Mouse (Mus musculus) liver, embryonic 11.5 days (tissue): ENCODE measurements around the gene Tsnaxip1. TPM values are rescaled to one million over a fixed set of nuclear protein-coding genes. Genes with fewer than 3 reads are reported as not detected.

Experiments
- ATAC-seq: fragments of 200-750 bp; cut with Nextera tagmentation; replicated peaks from 2 replicates; pipeline ENCODE4 v1.8.0; 2017; ENCODE audit warnings: moderate number of reproducible peaks, mild to moderate bottlenecking, moderate TSS enrichment, moderate library complexity; ENCODE audit not compliant: low FRiP score
- DNase-seq: peaks from one replicate; pipeline ENCODE4 v3.0.0-alpha.2; 2017; ENCODE audit warnings: low spot score
- H3K27ac ChIP-seq: fragments of 300-500 bp; sonication (generic); 2 replicates; pipeline ENCODE4 v1.5.1; 2014; ENCODE audit warnings: mild to moderate bottlenecking, low read depth, low read length, control low read depth
- H3K27me3 ChIP-seq: fragments of 300-500 bp; sonication (generic); replicated peaks from 2 replicates; pipeline ENCODE4 v1.6.1; 2014; ENCODE audit warnings: low read length, mixed read lengths; ENCODE audit not compliant: control insufficient read depth, insufficient read depth
- H3K36me3 ChIP-seq: fragments of 300-500 bp; sonication (generic); 2 replicates; pipeline ENCODE4 v1.6.1; 2014; ENCODE audit warnings: mild to moderate bottlenecking, low read length, moderate library complexity, mixed read lengths; ENCODE audit not compliant: control insufficient read depth, insufficient read depth
- H3K4me1 ChIP-seq: fragments of 300-500 bp; sonication (generic); replicated peaks from 2 replicates; pipeline ENCODE4 v1.6.1; 2014; ENCODE audit warnings: low read length, mixed read lengths; ENCODE audit not compliant: control insufficient read depth, insufficient read depth
- H3K4me2 ChIP-seq: fragments of 300-500 bp; sonication (generic); 2 replicates; pipeline ENCODE4 v1.6.1; 2014; ENCODE audit warnings: mild to moderate bottlenecking, control low read depth, moderate library complexity
- H3K4me3 ChIP-seq: fragments of 300-500 bp; sonication (generic); 2 replicates; pipeline ENCODE4 v1.5.1; 2014; ENCODE audit warnings: low read depth, low read length, control low read depth
- H3K9ac ChIP-seq: fragments of 300-500 bp; sonication (generic); 2 replicates; pipeline ENCODE4 v1.6.1; 2014; ENCODE audit warnings: low read depth, low read length, control low read depth
- H3K9me3 ChIP-seq: fragments of 300-500 bp; sonication (generic); 2 replicates; pipeline ENCODE4 v1.6.1; 2016; ENCODE audit warnings: low read length, inconsistent platforms, mixed read lengths; ENCODE audit not compliant: control insufficient read depth
- WGBS: fragments of 180-500 bp; shearing (Covaris S2); extraction: QIAGEN DNeasy Blood & Tissue Kit; methylation state at CpG from one replicate; pipeline ENCODE4 v1.1.7; 2014; 5-methylcytosine and 5-hydroxymethylcytosine counted together
- polyA plus RNA-seq: library from polyadenylated mRNA; unstranded; fragments of >200 nt; fragmentation: Nextera tagmentation; extraction: Ambion mirVana; gene quantifications from 2 replicates; pipeline ENCODE4 v1.2.1, GENCODE M21; 2014

Tsnaxip1 gene
- 0.12 TPM in 1 of 2 replicates, not detected in the other for polyA plus RNA-seq

DNA sequence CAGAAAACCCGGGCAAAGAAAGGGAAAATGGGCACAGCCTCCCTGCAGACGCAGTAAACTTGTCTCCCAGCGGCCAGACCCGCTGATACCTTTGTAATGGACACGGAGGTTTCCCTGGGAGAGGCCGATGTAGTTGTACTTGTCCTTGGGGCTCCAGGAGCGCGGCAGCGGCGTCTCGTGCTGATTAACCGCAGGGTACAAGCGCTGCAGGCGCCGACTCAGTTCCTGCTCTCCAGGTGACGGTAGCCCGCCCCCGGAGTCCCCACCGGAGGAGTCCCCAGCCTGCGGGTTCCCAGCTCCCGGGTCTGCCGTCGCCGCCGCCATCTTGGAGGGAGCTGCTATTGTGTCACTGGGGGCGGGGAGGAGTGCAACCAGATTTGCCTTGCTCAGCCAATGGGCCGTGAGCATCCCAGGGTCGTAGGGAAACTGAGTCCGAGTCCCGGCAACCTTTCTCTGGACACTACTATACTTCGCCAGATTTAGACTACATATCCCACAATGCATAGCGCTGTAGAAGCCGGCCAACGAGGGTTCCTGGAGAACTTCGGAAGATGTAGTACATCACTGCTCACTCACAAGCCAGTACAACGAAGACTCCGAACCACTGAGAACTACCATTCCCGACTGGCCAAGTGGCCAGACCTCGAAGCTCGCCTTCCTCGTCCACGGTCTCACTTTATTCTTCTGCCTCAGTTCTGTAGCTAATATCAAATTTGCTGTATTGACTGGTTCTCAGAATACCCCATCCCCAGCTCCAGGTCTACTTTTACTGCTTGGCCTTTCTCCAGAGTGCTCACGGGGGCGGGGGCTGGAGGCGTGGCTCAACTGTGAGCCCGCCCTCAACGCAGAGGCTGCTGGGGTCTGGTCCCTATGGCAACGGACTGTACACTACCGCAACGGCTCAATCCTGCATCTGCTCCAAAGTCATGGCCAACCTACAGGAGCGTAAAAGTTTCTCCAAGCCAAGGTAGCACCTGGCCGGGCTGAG lies at the start of gene Tsnaxip1, which contains the start of gene Ranbp10:
Gene Tsnaxip1 (plus strand): TSS at position 871 of the 988 bp plus-strand sequence.
Gene Ranbp10 (minus strand): TSS at position 490 of the 988 bp plus-strand sequence.
- Histone ChIP-seq H3K27me3 (no peaks in the 10 kb centered on the region), H3K36me3 (peaks cover 17% of the 10 kb centered on the region), H3K4me1 (peaks cover 21% of the 10 kb centered on the region), H3K9ac (peak within 1 kb of the TSS; percentile 92), H3K4me2 (peak within 1 kb of the TSS; percentile 91), H3K4me3 (peak within 1 kb of the TSS; percentile 89), H3K9me3 (no peaks in the 10 kb centered on the region), H3K27ac (peak within 1 kb of the TSS; percentile 76)
- ATAC-seq (peak; percentile 94), DNase-seq (peak; percentile 95)
- under 1% methylated on average over 52 of the region's 52 CpGs for WGBS

DNA sequence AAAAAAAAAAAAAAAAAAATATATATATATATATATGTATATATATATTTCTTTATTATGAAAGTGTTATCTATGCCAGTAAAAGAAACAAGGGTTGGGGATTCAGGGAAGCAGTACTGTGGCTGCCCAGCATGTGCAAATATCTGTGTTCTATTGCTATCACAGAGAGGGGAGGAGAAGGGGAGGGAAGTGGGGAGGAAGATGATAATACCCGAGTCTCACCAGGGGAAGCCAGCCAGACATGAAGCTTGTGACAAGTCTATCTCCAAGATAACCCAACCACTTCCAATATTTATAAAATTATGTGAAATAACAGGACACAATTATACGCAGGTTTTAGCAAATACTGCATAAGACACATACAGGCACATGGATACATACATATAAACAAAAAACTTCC lies 49.7 kb upstream of the Tsnaxip1 start:
- H3K4me2 ChIP-seq: no peak overlapping the region
- H3K4me1 ChIP-seq: no peaks in the 10 kb centered on the region; the same call in 1 of the 2 replicates
- no peaks in the 10 kb centered on the region for H3K27me3 ChIP-seq
- DNase-seq: no peak
- no peak overlapping the region for H3K27ac ChIP-seq
- no peak overlapping the region for H3K4me3 ChIP-seq
- WGBS: 51% methylated on average over 2 of the region's 2 CpGs
- no peaks in the 10 kb centered on the region for H3K9me3 ChIP-seq
- ATAC-seq: no peak
- no peak overlapping the region for H3K9ac ChIP-seq
- peaks cover 62% of the 10 kb centered on the region for H3K36me3 ChIP-seq

DNA sequence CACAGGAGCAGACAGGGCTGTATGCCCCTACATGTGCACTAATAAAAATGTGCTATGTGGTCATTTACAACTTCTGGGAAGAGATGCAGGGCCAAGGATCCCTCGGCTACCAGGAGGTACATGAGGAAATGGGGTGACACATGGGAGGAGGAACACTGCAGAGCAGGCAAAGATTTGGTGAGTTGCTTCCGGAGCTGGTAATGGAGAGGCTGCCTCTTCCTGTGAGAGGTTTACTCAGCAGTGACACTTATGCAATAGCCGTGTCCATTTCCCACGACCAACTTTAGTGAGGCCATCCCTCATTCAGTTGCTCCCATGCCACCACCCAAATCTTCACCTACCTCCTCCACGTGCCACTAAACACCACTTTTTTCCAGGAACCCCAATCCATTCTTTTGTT lies 47.2 kb upstream of the Tsnaxip1 start:
- ATAC-seq: no peak
- Histone ChIP-seq H3K9ac (no peak overlapping the region), H3K27me3 (no peaks in the 10 kb centered on the region), H3K36me3 (peaks cover 38% of the 10 kb centered on the region), H3K4me3 (no peak overlapping the region), H3K4me2 (no peak overlapping the region), H3K27ac (no peak overlapping the region), H3K4me1 (no peaks in the 10 kb centered on the region; the same call in 1 of the 2 replicates), H3K9me3 (no peaks in the 10 kb centered on the region)
- no peak for DNase-seq
- WGBS: 75% methylated on average over 5 of the region's 5 CpGs

DNA sequence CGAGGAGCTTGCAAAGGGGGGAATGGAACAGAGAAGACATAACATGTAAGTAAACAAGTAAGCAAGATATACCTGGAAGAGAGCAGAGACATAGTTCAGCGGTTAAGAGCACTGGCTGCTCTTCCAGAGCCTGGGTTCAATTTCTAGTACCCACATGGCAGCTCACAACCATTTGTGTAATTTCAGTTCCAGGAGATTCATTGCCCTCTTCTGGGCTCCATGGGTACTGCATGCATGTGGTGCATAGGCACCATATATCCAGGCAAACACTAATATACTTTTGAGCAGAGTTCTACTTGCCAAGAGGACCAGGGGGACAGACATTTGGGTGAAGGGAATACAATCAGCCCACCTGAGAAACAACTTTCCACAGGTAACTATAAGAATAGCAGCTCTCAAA lies 39.3 kb upstream of the Tsnaxip1 start:
- H3K9ac ChIP-seq: no peak overlapping the region
- no peaks in the 10 kb centered on the region for H3K9me3 ChIP-seq
- no peak overlapping the region for H3K4me2 ChIP-seq
- WGBS: 90% methylated on average over 2 of the region's 2 CpGs
- ATAC-seq (0 out of 2 replicates have a peak, but pooled peaks have one; percentile 39), DNase-seq (no peak)
- peaks cover 5% of the 10 kb centered on the region for H3K36me3 ChIP-seq
- no peak overlapping the region for H3K4me3 ChIP-seq
- no peaks in the 10 kb centered on the region for H3K4me1 ChIP-seq
- no peak overlapping the region for H3K27ac ChIP-seq
- H3K27me3 ChIP-seq: no peaks in the 10 kb centered on the region

DNA sequence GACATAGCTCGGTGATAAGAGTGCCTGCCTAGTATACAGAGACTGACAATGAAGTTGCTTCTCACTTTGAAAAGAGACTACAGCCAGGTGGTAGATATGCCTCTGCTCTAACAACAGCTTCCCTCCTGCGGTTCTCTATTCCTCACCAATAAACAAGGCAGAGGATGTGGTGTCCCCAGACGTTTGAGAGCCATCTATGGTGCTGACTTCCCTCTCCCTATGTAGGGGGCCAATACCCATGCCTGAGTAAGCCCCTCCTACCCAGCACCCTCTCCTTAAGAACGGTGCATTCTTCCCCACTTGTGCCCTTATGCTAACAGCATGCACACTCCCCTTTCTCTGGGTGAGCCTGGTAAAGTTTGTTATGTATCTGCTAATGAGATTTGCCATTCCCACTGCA lies 38.6 kb upstream of the Tsnaxip1 start:
- no peak for ATAC-seq
- Histone ChIP-seq H3K27me3 (no peaks in the 10 kb centered on the region), H3K36me3 (peaks cover 5% of the 10 kb centered on the region), H3K9me3 (no peaks in the 10 kb centered on the region), H3K27ac (no peak overlapping the region), H3K4me2 (no peak overlapping the region), H3K4me1 (no peaks in the 10 kb centered on the region), H3K9ac (no peak overlapping the region), H3K4me3 (no peak overlapping the region)
- WGBS: 49% methylated on average over 4 of the region's 4 CpGs
- no peak for DNase-seq

DNA sequence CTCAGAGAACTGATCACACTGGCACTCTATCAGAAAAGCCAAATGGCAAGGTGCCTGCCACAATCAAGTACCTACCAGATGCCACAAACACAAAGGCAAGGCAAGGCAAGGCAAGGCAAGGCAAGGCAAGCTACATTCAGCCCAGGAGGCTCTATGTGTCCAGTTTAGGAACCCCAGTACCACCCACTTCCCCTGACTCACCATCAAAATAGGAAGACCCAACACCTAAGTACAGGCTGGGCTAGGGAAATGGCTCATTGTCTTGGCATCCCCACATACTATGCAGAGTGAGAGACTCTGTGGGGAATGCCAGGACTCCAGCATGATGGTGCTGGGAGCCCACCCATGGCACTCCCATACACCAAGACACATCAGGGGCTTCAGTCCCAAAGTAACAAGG lies 37.9 kb upstream of the Tsnaxip1 start:
- Histone ChIP-seq H3K27ac (no peak overlapping the region), H3K4me2 (no peak overlapping the region), H3K4me3 (no peak overlapping the region), H3K27me3 (no peaks in the 10 kb centered on the region), H3K4me1 (peaks cover 6% of the 10 kb centered on the region; the same call in 1 of the 2 replicates), H3K36me3 (peaks cover 5% of the 10 kb centered on the region), H3K9ac (no peak overlapping the region), H3K9me3 (no peaks in the 10 kb centered on the region)
- no peak for DNase-seq
- no peak for ATAC-seq

DNA sequence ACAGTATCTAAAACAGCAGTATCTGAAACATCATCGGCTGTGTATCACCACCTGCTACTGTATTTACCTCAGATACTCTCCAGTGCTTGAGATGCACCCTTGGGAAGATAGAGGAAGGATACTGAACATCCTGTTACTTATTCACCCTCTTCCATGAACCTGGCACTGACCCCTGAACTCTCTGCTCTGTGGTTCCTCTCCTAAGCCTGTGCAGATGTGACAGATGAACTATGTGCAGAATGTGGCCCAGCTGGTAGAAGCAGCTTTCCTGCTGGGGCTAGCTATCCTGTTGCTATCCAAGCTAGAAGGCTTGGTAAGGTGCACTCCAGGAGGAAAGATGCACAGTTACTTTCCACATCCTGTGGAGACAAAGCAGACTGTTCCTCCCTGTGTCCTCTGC lies 34.2 kb upstream of the Tsnaxip1 start:
- H3K27ac ChIP-seq: no peak overlapping the region
- H3K27me3 ChIP-seq: no peaks in the 10 kb centered on the region
- peaks cover 6% of the 10 kb centered on the region for H3K4me1 ChIP-seq
- no peak overlapping the region for H3K4me2 ChIP-seq
- 86% methylated on average over 1 of the region's 1 CpGs for WGBS
- H3K36me3 ChIP-seq: peaks cover 2% of the 10 kb centered on the region; the same call in 1 of the 2 replicates
- H3K9me3 ChIP-seq: no peaks in the 10 kb centered on the region
- no peak for ATAC-seq
- H3K4me3 ChIP-seq: no peak overlapping the region
- H3K9ac ChIP-seq: no peak overlapping the region
- DNase-seq: no peak

DNA sequence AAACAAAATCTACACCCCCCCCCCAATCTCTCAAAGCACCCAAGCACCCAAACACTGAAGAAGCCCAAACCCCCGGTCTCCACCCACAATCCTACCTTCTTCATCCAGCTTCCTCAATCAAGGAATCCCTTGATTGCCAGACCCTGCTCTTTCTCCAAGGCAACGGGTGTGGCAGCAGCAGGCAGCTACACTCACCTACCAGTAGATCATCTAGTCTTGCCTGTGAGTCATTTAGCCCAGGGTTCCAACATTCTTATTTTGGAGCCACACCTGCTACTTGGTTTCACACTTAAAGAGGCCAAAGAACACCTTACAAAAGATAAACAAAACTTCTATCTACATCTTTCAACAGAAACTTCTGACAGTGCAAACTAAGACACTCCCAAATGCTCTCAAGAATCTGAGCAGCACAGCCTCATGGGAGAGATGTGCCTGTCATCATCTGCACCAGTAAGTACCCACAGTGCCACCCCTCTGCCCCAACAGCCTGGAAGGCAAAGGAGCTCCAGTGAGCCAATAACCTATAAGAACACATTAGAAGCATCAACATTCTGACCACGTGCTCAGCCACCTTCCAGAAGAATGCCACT lies 33.4 kb upstream of the Tsnaxip1 start:
- ATAC-seq: no peak
- Histone ChIP-seq H3K4me2 (no peak overlapping the region), H3K27ac (no peak overlapping the region), H3K9me3 (no peaks in the 10 kb centered on the region), H3K4me1 (peaks cover 13% of the 10 kb centered on the region), H3K9ac (no peak overlapping the region), H3K36me3 (peaks cover 2% of the 10 kb centered on the region; the same call in 1 of the 2 replicates), H3K4me3 (no peak overlapping the region), H3K27me3 (no peaks in the 10 kb centered on the region)
- no peak for DNase-seq
- 76% methylated on average over 3 of the region's 3 CpGs for WGBS
